Mouse (Mus musculus): ENCODE measurements around the gene Metap2.

DNA sequence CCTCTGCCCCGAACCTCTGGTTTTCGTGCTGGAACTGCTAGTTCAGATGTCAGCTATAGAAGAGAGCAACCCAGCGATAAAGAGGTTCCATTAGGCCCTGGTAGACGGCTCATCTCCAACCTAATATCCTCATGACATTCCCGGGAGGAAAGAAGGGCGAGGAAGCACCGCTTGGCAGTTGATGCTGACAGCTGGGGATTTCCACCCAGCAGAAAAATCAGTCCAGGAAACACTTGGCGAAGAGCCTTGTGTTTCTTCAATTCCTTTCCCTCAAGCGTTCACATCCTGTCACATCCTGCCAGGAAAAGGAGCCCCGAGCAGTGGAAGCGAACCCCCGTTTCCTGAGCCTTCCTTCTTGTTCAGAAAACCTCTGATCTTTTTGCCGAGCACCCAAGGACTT, 22.3 kb upstream of the Metap2 start:
- TF ChIP-seq EP300 (IDR thresholded peaks at IDR 0.05; ENCODE audit: insufficient read depth, low read depth, low read length), result no peak
- no peak for TF ChIP-seq CTCF (IDR thresholded peaks at IDR 0.05)

Data from heart, adult 2 months (tissue).